Mouse (Mus musculus): ENCODE data around the gene Hgd. TPM values are rescaled to one million over a fixed set of nuclear protein-coding genes. Genes with fewer than 3 reads are reported as not detected.

Hgd gene
- polyA plus RNA-seq, 1 experiment from 2014 or later: 0.48 TPM

DNA sequence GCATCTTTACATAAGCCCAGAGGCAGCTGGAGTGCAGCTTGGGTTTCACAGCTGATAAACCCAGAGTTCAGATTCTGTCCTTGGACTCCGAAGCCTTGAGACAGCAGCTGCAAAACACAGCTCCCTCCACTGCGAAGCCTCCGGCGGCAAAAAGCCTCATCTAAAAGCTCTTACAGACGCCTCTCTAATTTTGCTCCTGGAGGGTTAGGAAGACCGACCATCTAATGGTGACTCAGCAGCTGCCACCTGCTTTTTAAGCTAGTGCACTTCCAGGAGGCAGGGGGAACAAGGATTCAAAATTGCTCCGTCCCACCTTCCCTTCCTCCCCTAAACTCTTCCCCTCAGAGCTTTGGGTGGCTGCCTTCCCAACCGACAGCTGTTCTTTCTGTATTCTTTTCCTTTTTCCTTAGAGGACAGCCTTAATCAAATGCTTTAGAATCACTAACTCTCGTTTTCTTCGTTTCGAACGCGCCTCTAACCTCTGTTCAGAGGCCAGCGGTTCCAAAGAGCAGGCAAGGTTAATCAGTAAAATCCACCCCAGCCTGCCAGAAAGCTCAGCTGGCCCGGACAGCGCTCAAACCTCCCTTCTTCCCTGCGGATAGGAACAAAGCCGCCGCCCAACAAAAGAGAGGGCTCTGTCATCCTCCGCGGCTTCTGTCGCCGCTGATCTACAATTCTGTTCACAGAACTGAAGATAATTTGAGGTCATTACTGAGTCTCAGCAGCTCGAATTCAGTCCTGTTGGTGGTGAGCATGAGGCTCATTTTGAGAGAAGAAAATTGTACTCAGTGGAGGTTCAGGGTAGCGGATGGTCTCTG, 4.5 kb downstream of the Hgd start:
- WGBS: 7% methylated on average over 25 of the region's 25 CpGs
- Histone ChIP-seq H3K4me1 (ENCODE audit: insufficient read depth, low read depth, low read length) (no peaks in the 10 kb centered on the region), H3K27ac (ENCODE audit: low read length) (no peak overlapping the region), H3K36me3 (ENCODE audit: insufficient read depth, low read length) (no peaks in the 10 kb centered on the region), H3K4me3 (ENCODE audit: low read depth, low read length) (peak overlapping the region; percentile 23), H3K27me3 (replicated peaks; ENCODE audit: insufficient read depth, low read length) (no peaks in the 10 kb centered on the region), H3K9ac (replicated peaks; ENCODE audit: low read depth) (0 out of 2 replicates have a peak overlapping the region, but pooled peaks have one; percentile 5), H3K4me2 (replicated peaks; ENCODE audit: low read depth, low read length) (peak overlapping the region; percentile 53), H3K9me3 (ENCODE audit: low read length) (no peaks in the 10 kb centered on the region)
- no peak for TF ChIP-seq EP300 (IDR thresholded peaks at IDR 0.05)
- no peak for TF ChIP-seq CTCF (IDR thresholded peaks at IDR 0.05)
- DNase-seq (ENCODE audit: low spot score) (peak; percentile 24), ATAC-seq (no peak)

DNA sequence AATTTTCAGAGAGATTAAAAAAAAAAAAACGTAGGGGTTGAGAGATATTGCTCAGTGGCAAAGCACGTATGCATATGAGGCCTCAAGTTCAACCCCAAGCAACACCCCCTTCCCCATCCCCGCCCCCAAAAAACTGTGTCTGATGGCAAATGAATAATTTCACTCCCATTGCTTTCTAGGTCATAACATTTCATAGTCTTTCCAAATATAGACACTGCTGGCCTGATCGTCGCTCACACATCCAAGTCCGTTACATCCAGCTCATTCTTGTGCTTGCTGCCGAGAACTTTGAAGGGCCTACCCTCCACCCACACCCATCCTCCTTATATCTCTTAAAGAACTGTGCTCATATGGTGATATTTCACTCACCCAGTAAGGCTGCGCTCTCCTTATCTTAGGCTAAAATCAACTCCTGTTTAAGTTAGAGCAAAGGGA, 5.2 kb downstream of the Hgd start:
- no peak for ATAC-seq
- no peaks in the 10 kb centered on the region for H3K9me3 ChIP-seq (ENCODE audit: low read length)
- no peak for DNase-seq (ENCODE audit: low spot score)
- no peak overlapping the region for H3K9ac ChIP-seq (replicated peaks; ENCODE audit: low read depth)
- no peaks in the 10 kb centered on the region for H3K36me3 ChIP-seq (ENCODE audit: insufficient read depth, low read length)
- no peak overlapping the region for H3K4me2 ChIP-seq (replicated peaks; ENCODE audit: low read depth, low read length)
- H3K27ac ChIP-seq (ENCODE audit: low read length): no peak overlapping the region
- WGBS: 73% methylated on average over 8 of the region's 8 CpGs
- no peak overlapping the region for H3K4me3 ChIP-seq (ENCODE audit: low read depth, low read length)
- H3K4me1 ChIP-seq (ENCODE audit: insufficient read depth, low read depth, low read length): no peaks in the 10 kb centered on the region
- no peak for TF ChIP-seq CTCF (IDR thresholded peaks at IDR 0.05)
- TF ChIP-seq EP300 (IDR thresholded peaks at IDR 0.05): no peak
- H3K27me3 ChIP-seq (replicated peaks; ENCODE audit: insufficient read depth, low read length): no peaks in the 10 kb centered on the region

DNA sequence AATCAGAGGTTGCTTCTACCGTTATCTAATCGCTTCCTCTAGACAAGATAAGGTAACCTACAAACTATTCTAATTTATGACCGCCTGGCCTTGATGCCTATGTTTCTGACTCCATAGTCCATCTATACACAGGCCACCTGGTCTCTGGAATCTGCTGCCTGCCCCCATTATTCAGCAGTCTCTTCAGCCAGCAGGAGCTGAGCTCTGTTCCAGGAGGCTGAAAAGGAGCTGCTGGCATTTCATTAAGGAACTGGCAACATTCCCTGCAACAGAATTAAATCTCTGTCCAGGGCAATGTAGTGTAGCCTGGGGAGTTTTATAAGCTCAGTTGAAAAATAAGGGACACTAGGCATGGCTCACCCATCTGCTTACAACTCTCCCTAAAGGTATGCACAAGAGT, 11.0 kb downstream of the Hgd start:
- Histone ChIP-seq H3K4me2 (replicated peaks; ENCODE audit: low read depth, low read length) (no peak overlapping the region), H3K27ac (ENCODE audit: low read length) (no peak overlapping the region), H3K4me1 (ENCODE audit: insufficient read depth, low read depth, low read length) (no peaks in the 10 kb centered on the region), H3K9me3 (ENCODE audit: low read length) (no peaks in the 10 kb centered on the region), H3K36me3 (ENCODE audit: insufficient read depth, low read length) (no peaks in the 10 kb centered on the region), H3K27me3 (replicated peaks; ENCODE audit: insufficient read depth, low read length) (no peaks in the 10 kb centered on the region), H3K9ac (replicated peaks; ENCODE audit: low read depth) (no peak overlapping the region), H3K4me3 (ENCODE audit: low read depth, low read length) (no peak overlapping the region)
- no peak for TF ChIP-seq EP300 (IDR thresholded peaks at IDR 0.05)
- no peak for TF ChIP-seq CTCF (IDR thresholded peaks at IDR 0.05)
- ATAC-seq: no peak
- DNase-seq (ENCODE audit: low spot score): no peak
- WGBS: 82% methylated on average over 3 of the region's 3 CpGs

DNA sequence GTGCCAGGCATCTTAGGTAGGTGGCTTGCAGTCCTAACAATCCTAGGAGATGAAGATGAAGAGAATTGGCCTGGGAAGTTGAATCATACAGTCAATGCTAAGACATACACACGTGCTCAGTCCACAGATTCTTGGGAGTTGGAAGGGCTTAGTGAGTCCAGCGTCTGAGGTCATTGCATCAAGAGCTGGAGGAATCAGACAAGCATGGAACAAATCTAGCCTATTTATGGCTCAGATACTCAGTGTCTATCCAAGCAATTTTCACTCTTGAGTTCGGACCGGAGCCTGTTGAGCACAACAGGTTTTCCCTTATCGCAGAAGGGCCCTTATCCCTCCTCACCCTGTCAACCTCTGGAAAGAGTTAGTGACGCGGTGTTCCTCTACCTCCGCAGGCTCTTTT, 11.6 kb downstream of the Hgd start:
- Histone ChIP-seq H3K27ac (ENCODE audit: low read length) (no peak overlapping the region), H3K9ac (replicated peaks; ENCODE audit: low read depth) (no peak overlapping the region), H3K9me3 (ENCODE audit: low read length) (no peaks in the 10 kb centered on the region), H3K4me3 (ENCODE audit: low read depth, low read length) (no peak overlapping the region), H3K4me2 (replicated peaks; ENCODE audit: low read depth, low read length) (no peak overlapping the region), H3K36me3 (ENCODE audit: insufficient read depth, low read length) (no peaks in the 10 kb centered on the region), H3K27me3 (replicated peaks; ENCODE audit: insufficient read depth, low read length) (no peaks in the 10 kb centered on the region), H3K4me1 (ENCODE audit: insufficient read depth, low read depth, low read length) (no peaks in the 10 kb centered on the region)
- peak; percentile 14 for DNase-seq (ENCODE audit: low spot score)
- ATAC-seq: peak; percentile 48
- 74% methylated on average over 8 of the region's 8 CpGs for WGBS
- no peak for TF ChIP-seq CTCF (IDR thresholded peaks at IDR 0.05)
- TF ChIP-seq EP300 (IDR thresholded peaks at IDR 0.05): no peak

DNA sequence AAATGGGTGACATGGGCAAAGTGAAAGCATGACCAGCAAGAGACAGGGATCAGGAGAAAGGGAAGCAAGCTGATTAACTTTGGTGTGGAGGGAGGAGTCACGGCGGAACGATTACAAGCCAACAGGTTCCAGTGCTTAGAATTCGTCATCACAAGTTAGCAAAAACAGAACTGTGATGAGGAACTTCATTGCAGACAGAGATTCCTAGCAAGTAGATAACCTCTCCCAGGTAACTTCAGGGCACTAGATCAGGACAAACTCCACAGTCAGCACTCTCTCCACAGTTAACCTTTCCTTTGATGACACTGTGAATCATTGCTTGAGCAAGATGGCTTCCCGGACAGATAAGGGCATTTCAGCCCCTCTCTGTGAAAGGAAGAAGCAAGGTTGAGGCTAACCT, 17.5 kb downstream of the Hgd start:
- DNase-seq (ENCODE audit: low spot score) (no peak), ATAC-seq (no peak)
- H3K9me3 ChIP-seq (ENCODE audit: low read length): no peaks in the 10 kb centered on the region
- H3K4me1 ChIP-seq (ENCODE audit: insufficient read depth, low read depth, low read length): no peaks in the 10 kb centered on the region
- H3K27ac ChIP-seq (ENCODE audit: low read length): no peak overlapping the region
- H3K27me3 ChIP-seq (replicated peaks; ENCODE audit: insufficient read depth, low read length): no peaks in the 10 kb centered on the region
- 52% methylated on average over 5 of the region's 5 CpGs for WGBS
- H3K4me3 ChIP-seq (ENCODE audit: low read depth, low read length): no peak overlapping the region
- H3K9ac ChIP-seq (replicated peaks; ENCODE audit: low read depth): no peak overlapping the region
- no peak for TF ChIP-seq EP300 (IDR thresholded peaks at IDR 0.05)
- TF ChIP-seq CTCF (IDR thresholded peaks at IDR 0.05): no peak
- H3K4me2 ChIP-seq (replicated peaks; ENCODE audit: low read depth, low read length): no peak overlapping the region
- H3K36me3 ChIP-seq (ENCODE audit: insufficient read depth, low read length): no peaks in the 10 kb centered on the region

DNA sequence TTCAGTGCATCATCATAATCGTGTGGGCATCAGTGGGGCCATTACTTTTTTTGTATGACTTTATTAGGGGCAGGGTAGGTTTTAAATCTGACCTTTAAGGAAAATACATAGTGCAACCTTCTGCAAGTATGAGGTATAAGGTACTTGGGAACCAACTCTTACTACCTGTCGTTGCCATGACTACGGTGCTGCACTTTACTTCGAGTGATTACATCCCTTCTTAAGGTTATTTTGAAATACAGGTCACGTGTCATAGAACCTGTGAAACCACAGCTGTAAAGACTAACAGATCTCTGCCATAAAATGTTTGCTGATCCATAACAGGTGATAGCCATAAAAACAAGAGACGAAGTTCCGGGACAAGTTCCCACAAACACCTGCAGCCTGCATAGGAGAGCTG, 18.5 kb downstream of the Hgd start:
- H3K4me3 ChIP-seq (ENCODE audit: low read depth, low read length): no peak overlapping the region
- H3K4me2 ChIP-seq (replicated peaks; ENCODE audit: low read depth, low read length): no peak overlapping the region
- no peaks in the 10 kb centered on the region for H3K4me1 ChIP-seq (ENCODE audit: insufficient read depth, low read depth, low read length)
- peak; percentile 79 for DNase-seq (ENCODE audit: low spot score)
- H3K36me3 ChIP-seq (ENCODE audit: insufficient read depth, low read length): no peaks in the 10 kb centered on the region
- no peaks in the 10 kb centered on the region for H3K9me3 ChIP-seq (ENCODE audit: low read length)
- peak; percentile 74 for ATAC-seq
- no peaks in the 10 kb centered on the region for H3K27me3 ChIP-seq (replicated peaks; ENCODE audit: insufficient read depth, low read length)
- TF ChIP-seq CTCF (IDR thresholded peaks at IDR 0.05) (no peak), EP300 (IDR thresholded peaks at IDR 0.05) (0 out of 2 replicates have a peak, but pooled peaks have one; percentile 27)
- 71% methylated on average over 7 of the region's 7 CpGs for WGBS
- no peak overlapping the region for H3K27ac ChIP-seq (ENCODE audit: low read length)
- no peak overlapping the region for H3K9ac ChIP-seq (replicated peaks; ENCODE audit: low read depth)
